Mouse (Mus musculus) heart, embryonic 10.5 days (tissue): Measurements from ENCODE around the gene Olfr1217. TPM values are rescaled to one million over a fixed set of nuclear protein-coding genes. Genes with fewer than 3 reads are reported as not detected.
"Not testable (repeated sequence)": the region's sequence is repeated elsewhere in the genome, so short reads cannot be mapped to it uniquely, and the experiment has no call there.

Experiments
- DNase-seq: peaks from one replicate; pipeline ENCODE4 v3.0.0-alpha.2; 2017; ENCODE audit warnings: low spot score
- H3K27ac ChIP-seq: fragments of 300-500 bp; sonication (generic); 2 replicates; pipeline ENCODE4 v1.5.1; 2016; ENCODE audit warnings: mild to moderate bottlenecking
- H3K27me3 ChIP-seq: fragments of 300-500 bp; sonication (generic); 2 replicates; pipeline ENCODE4 v1.6.1; 2016; ENCODE audit warnings: mild to moderate bottlenecking; ENCODE audit not compliant: poor library complexity, insufficient read depth, severe bottlenecking
- H3K36me3 ChIP-seq: fragments of 300-500 bp; sonication (generic); 2 replicates; pipeline ENCODE4 v1.6.1; 2016; ENCODE audit warnings: mild to moderate bottlenecking, moderate library complexity
- H3K4me1 ChIP-seq: fragments of 300-500 bp; sonication (generic); 2 replicates; pipeline ENCODE4 v1.6.1; 2016; ENCODE audit warnings: mild to moderate bottlenecking
- H3K4me3 ChIP-seq: fragments of 300-500 bp; sonication (generic); 2 replicates; pipeline ENCODE4 v1.5.1; 2016; ENCODE audit warnings: mild to moderate bottlenecking, moderate library complexity
- H3K9me3 ChIP-seq: fragments of 300-500 bp; sonication (generic); 2 replicates; pipeline ENCODE4 v1.6.1; 2016; ENCODE audit warnings: mild to moderate bottlenecking, moderate library complexity
- WGBS: fragments of 180-500 bp; shearing (Covaris S2); methylation state at CpG from one replicate; pipeline ENCODE4 v1.1.7; 2016; 5-methylcytosine and 5-hydroxymethylcytosine counted together
- polyA plus RNA-seq: library from polyadenylated mRNA; unstranded; fragments of >200 nt; fragmentation: Nextera tagmentation; extraction: Ambion mirVana; gene quantifications from 2 replicates; pipeline ENCODE4 v1.2.1, GENCODE M21; 2016

Olfr1217 gene
- polyA plus RNA-seq, result not detected in 2 replicates

DNA sequence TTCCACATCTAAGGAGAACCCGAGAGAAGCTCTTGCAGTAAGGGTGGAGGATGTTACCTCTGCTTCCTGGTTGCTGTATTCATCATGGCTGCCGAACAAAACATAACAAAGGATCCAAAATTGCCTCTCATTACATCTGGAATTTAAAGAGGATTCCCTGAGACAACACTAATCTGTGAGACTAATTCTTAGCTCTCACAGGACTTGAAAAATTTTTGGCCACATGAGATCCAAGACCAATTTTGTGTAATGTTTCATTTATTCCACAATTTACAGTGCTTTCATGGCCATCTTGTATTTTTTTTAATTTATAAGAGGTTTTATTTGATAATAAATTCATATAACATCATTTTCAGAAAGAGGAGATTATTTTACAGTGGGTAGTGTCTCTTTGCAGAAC is at the start of gene Olfr1217:
Olfr1217 (minus strand) TSS at position 101 of the 400 bp plus-strand sequence.
- Histone ChIP-seq H3K9me3 (no peaks in the 10 kb centered on the region), H3K4me3 (no peak within 1 kb of the TSS), H3K36me3 (no peaks in the 10 kb centered on the region), H3K27me3 (no peaks in the 10 kb centered on the region), H3K4me1 (no peaks in the 10 kb centered on the region), H3K27ac (no peak within 1 kb of the TSS)
- 75% methylated on average over 2 of the region's 2 CpGs for WGBS
- no peak for DNase-seq

DNA sequence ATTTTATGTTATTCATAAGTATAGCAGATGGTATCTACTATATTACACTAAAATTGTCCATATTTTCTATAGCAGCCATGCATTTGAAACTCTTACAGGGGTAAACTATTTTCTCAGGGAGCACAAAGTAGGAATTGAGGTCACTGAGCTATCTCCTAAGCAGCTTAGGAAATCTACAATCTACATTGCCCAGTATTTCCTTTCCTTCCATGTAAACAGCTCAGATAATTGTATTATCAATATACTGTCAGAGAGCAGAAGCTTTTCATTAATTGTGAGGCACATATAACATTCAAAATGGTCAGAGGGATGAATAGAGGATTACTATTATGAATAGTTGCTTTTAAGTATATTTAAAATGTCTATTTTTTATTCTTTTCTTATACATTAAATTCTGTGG is 49.6 kb upstream of the Olfr1217 start:
- Histone ChIP-seq H3K27me3 (no peaks in the 10 kb centered on the region), H3K4me3 (no peak overlapping the region), H3K27ac (no peak overlapping the region), H3K36me3 (no peaks in the 10 kb centered on the region), H3K4me1 (no peaks in the 10 kb centered on the region), H3K9me3 (no peaks in the 10 kb centered on the region)
- no peak for DNase-seq

DNA sequence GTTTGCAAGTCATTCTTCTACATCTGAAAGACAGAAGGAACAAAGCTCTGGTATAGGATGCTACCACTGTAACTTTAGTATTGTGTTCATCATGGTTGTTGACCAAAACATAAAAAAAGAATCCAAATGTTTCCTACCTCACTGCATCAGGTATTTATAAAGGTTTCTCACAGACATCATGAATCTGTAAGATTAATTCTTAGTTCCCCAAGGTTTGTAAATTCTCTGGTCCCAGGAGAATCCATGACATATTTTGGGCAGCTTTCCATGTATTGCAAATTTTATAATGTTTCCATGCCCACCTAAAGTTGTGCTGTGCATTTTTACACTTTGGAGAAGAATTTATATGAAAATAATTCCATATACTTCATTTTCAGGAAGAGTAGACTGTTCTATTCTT is 29.2 kb upstream of the Olfr1217 start, which contains the start of gene Olfr1218:
Olfr1218 (minus strand) TSS at position 101 of the 400 bp plus-strand sequence.
- no peaks in the 10 kb centered on the region for H3K36me3 ChIP-seq

DNA sequence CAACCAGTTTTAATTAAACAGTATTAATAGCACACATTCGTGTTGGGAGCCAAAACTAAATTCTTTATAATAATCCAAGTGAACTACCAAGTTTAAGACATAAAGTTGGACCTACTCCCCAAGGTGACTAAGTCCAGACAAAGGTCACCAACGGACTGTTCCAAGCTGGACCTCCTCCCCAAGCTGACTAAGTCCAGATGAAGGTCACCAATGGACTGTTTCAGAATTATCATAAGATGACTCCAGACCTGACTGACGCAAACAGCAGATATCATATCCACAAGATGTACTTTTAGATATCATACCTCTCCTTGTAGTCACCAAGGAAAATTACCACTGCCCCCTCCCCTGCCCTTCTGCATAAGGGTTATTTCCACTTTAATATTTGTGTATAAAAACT is 10.4 kb downstream of the Olfr1217 start:
- not testable (repeated sequence) for H3K4me3 ChIP-seq, H3K4me1 ChIP-seq, H3K27me3 ChIP-seq, DNase-seq, H3K27ac ChIP-seq, H3K9me3 ChIP-seq, H3K36me3 ChIP-seq
- 70% methylated on average over 3 of the region's 3 CpGs for WGBS

More for the DNA sequence above, 29.2 kb upstream of the Olfr1217 start, which contains the start of gene Olfr1218:
- Histone ChIP-seq H3K4me3 (no peak within 1 kb of the TSS), H3K27me3 (no peaks in the 10 kb centered on the region), H3K27ac (no peak within 1 kb of the TSS), H3K9me3 (no peaks in the 10 kb centered on the region), H3K4me1 (no peaks in the 10 kb centered on the region)
- no peak for DNase-seq

DNA sequence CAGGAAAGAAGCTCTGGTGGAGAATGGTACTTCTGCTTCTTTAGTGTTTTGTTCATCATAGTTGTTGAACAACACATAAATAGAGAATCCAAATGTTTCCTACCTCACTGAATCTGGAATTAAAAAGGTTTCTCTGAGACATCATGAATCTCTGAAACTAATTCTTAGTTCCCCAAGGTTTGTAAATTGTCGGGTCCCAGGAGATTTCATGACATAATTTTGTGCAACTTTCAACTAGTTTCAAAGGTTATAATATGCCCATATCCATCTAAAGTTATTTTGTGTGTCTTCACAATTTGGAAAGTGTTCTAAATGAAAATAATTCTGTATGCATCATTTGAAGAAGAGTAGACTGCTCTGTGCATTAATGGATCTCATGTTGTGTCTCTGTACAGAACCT is 13.6 kb downstream of the Olfr1217 start, which contains the start of gene Olfr1216:
Olfr1216 (minus strand) TSS at position 101 of the 400 bp plus-strand sequence.
- 70% methylated on average over 1 of the region's 1 CpGs for WGBS
- no peaks in the 10 kb centered on the region for H3K36me3 ChIP-seq

DNA sequence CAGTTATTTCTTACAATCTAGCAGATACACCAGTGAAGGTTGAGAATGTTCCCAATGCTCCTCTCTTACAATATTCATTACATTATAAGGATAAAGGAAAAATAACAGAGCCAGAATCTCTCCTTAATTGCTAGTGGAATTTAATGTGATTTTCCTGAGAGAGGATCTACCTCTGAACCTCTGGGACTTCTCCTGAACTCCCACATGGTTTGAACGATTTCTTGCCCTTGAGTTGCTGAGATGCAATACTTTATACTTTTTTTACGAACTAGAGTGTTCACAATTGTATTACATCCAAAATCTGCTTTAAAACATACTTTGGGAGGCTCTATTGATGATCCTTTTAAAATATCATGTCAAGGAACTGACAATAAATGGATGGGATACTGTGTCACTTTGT is 25.0 kb downstream of the Olfr1217 start, which contains the start of gene Olfr1215:
Olfr1215 (minus strand) TSS at position 101 of the 400 bp plus-strand sequence.
- Histone ChIP-seq H3K4me3 (no peak within 1 kb of the TSS), H3K27me3 (no peaks in the 10 kb centered on the region), H3K36me3 (no peaks in the 10 kb centered on the region), H3K4me1 (no peaks in the 10 kb centered on the region), H3K9me3 (no peaks in the 10 kb centered on the region), H3K27ac (no peak within 1 kb of the TSS)
- WGBS, result 71% methylated on average over 2 of the region's 2 CpGs
- no peak for DNase-seq

More for the DNA sequence above, 13.6 kb downstream of the Olfr1217 start, which contains the start of gene Olfr1216:
- no peaks in the 10 kb centered on the region for H3K27me3 ChIP-seq
- no peaks in the 10 kb centered on the region for H3K9me3 ChIP-seq
- H3K4me3 ChIP-seq, result no peak within 1 kb of the TSS
- H3K27ac ChIP-seq, result no peak within 1 kb of the TSS
- DNase-seq, result no peak
- H3K4me1 ChIP-seq, result no peaks in the 10 kb centered on the region

DNA sequence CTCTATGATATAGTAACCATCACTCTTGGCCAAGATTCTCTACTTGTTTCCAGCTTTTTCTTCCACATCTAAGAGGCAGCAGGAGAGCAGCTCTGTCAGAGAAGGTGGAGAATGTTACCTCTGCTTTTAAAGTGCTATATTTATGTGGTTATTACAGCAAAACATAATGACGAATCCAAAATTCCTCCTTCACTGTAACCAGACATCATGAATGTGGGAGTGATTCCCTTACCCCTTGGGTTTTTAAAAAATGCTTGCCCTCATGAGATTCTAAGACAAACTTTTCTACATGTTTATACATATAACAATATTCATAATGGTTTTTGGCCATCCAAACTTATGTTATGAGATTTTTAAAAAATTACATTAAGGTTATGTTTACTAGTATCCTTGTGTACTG is 39.3 kb downstream of the Olfr1217 start, which contains the start of gene Olfr1214:
Olfr1214 (minus strand) TSS at position 101 of the 400 bp plus-strand sequence.
- WGBS, result 80% methylated on average over 1 of the region's 1 CpGs
- Histone ChIP-seq H3K4me3 (no peak within 1 kb of the TSS), H3K9me3 (no peaks in the 10 kb centered on the region), H3K27ac (no peak within 1 kb of the TSS), H3K27me3 (no peaks in the 10 kb centered on the region), H3K4me1 (no peaks in the 10 kb centered on the region), H3K36me3 (no peaks in the 10 kb centered on the region)
- DNase-seq, result no peak

DNA sequence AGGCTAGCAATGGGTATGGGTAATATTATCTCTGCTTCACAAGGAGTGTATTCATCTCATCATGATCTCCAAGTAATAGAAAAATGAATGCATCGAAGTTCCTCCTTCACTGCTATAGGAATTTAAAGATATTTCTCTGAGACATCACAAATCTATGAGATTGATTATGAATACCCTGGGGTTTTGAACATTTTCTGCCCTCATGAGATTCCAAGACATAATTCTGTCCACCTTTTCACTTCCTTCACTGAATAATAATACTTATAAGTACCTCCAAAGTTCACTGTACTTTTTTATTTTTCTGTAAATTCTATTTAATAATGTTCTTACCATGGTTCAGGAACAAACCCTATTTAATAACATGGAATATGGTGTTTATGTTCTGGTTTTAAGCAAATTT is 51.7 kb downstream of the Olfr1217 start, which contains the start of gene Gm13762:
Gm13762 (minus strand) TSS at position 101 of the 400 bp plus-strand sequence.
- Histone ChIP-seq H3K36me3 (no peaks in the 10 kb centered on the region), H3K9me3 (no peaks in the 10 kb centered on the region), H3K27me3 (no peaks in the 10 kb centered on the region), H3K4me1 (no peaks in the 10 kb centered on the region), H3K27ac (no peak within 1 kb of the TSS), H3K4me3 (no peak within 1 kb of the TSS)
- no peak for DNase-seq
- WGBS, result 74% methylated on average over 1 of the region's 1 CpGs

Other genes starting within 250 kb of the Olfr1217 start
- gene Olfr1201, start 239.0 kb downstream of the Olfr1217 start, polyA plus RNA-seq, result not detected in 2 replicates
- gene Olfr1202, start 217.6 kb downstream of the Olfr1217 start, polyA plus RNA-seq, result not detected in 2 replicates
- not detected in 2 replicates for gene Olfr1205, start 202.3 kb downstream of the Olfr1217 start, polyA plus RNA-seq
- gene Olfr1204, start 182.8 kb downstream of the Olfr1217 start, polyA plus RNA-seq, result not detected in 2 replicates
- not detected in 2 replicates for gene Olfr1206, start 168.8 kb downstream of the Olfr1217 start, polyA plus RNA-seq
- gene Olfr1208, start 129.8 kb downstream of the Olfr1217 start, polyA plus RNA-seq, result not detected in 2 replicates
- gene Olfr1209, start 116.9 kb downstream of the Olfr1217 start, polyA plus RNA-seq, result not detected in 2 replicates
- not detected in 2 replicates for gene Olfr1211, start 94.0 kb downstream of the Olfr1217 start, polyA plus RNA-seq
- not detected in 2 replicates for gene Olfr1212, start 78.1 kb downstream of the Olfr1217 start, polyA plus RNA-seq
- gene Gm13762, start 51.8 kb downstream of the Olfr1217 start, polyA plus RNA-seq, result not detected in 2 replicates
- gene Olfr1214, start 39.4 kb downstream of the Olfr1217 start, polyA plus RNA-seq, result not detected in 2 replicates
- gene Olfr1215, start 25.1 kb downstream of the Olfr1217 start, polyA plus RNA-seq, result not detected in 2 replicates
- not detected in 2 replicates for gene Olfr1216, start 13.7 kb downstream of the Olfr1217 start, polyA plus RNA-seq
- gene Olfr1218, start 29.1 kb upstream of the Olfr1217 start, polyA plus RNA-seq, result not detected in 2 replicates
- not detected in 2 replicates for gene Olfr1219, start 51.4 kb upstream of the Olfr1217 start, polyA plus RNA-seq
- gene Olfr1220, start 74.8 kb upstream of the Olfr1217 start, polyA plus RNA-seq, result not detected in 2 replicates
- gene Olfr1221, start 85.2 kb upstream of the Olfr1217 start, polyA plus RNA-seq, result not detected in 2 replicates
- gene Olfr1222, start 101.0 kb upstream of the Olfr1217 start, polyA plus RNA-seq, result not detected in 2 replicates
- gene Olfr1223, start 119.5 kb upstream of the Olfr1217 start, polyA plus RNA-seq, result not detected in 2 replicates
- gene Olfr1224-ps1, start 132.0 kb upstream of the Olfr1217 start, polyA plus RNA-seq, result not detected in 2 replicates
- gene Olfr1225, start 142.6 kb upstream of the Olfr1217 start, polyA plus RNA-seq, result not detected in 2 replicates
- not detected in 2 replicates for gene Olfr1226, start 168.0 kb upstream of the Olfr1217 start, polyA plus RNA-seq
- gene Olfr1228, start 222.0 kb upstream of the Olfr1217 start, polyA plus RNA-seq, result not detected in 2 replicates